Mouse (Mus musculus) fibroblast of lung, adult 2 months (primary cell): Measurements from ENCODE around the gene Gm27021.

Source experiments
- DNase-seq: peaks from one replicate; pipeline ENCODE4 v3.0.0-alpha.2; 2011; ENCODE audit warnings: low read depth

The Gm27021 gene

DNA sequence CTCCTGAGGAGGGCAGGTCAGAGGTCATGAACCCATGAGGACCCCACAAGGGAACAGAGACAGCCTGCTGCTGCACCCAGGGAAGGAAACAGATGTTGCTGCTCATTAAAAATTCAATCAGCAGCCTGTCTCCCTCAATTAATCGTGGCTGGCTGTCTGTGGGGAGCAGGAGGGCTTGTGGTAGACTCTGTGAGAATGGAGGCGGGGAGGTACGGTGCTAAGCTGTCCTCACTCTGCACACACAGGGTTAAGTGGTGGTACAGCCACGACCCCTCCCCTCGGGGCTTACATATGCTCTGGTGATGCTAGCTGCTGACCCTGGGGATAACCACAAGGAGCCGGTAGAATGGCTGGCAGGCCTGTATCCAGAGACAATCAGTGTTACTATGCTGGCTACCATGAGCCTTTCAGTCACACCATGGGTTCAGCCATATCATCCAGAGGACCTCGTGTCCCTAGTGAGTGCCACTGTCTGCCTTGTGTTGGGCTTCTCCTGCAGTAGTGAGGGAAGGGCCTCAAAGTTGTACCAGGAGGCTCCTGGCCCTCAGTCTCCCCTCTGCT is 102.6 kb downstream of the Gm27021 start:
- no peak for DNase-seq

- DNase-seq, result peak; percentile 93
Measured at GRCm38 (mm10) chr8:120563851-120564837, 103.7 kb downstream of the Gm27021 start.

DNA sequence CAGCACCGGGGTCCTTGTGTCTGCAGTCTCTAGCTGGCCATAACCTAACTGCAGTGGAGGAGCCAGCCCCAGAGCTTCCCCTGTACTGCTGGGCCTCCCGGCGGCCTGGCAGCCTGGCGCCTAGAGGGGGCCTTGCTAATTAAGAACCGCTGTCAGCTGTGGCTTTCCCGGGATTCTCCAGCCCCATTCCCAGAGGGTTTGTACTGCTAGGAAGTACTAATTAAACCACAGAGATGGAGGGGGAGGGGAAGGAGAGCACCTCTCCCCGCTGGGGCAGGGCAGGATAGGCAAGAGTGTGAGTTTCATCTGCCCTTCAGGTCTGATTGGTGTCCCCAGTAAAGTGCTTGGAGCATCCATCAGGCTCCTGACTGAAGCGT is 104.5 kb downstream of the Gm27021 start:
- no peak for DNase-seq

GRCm38 (mm10) chr8:120562680-120563347 is 105.1 kb downstream of the Gm27021 start:
- no peak for DNase-seq

DNA sequence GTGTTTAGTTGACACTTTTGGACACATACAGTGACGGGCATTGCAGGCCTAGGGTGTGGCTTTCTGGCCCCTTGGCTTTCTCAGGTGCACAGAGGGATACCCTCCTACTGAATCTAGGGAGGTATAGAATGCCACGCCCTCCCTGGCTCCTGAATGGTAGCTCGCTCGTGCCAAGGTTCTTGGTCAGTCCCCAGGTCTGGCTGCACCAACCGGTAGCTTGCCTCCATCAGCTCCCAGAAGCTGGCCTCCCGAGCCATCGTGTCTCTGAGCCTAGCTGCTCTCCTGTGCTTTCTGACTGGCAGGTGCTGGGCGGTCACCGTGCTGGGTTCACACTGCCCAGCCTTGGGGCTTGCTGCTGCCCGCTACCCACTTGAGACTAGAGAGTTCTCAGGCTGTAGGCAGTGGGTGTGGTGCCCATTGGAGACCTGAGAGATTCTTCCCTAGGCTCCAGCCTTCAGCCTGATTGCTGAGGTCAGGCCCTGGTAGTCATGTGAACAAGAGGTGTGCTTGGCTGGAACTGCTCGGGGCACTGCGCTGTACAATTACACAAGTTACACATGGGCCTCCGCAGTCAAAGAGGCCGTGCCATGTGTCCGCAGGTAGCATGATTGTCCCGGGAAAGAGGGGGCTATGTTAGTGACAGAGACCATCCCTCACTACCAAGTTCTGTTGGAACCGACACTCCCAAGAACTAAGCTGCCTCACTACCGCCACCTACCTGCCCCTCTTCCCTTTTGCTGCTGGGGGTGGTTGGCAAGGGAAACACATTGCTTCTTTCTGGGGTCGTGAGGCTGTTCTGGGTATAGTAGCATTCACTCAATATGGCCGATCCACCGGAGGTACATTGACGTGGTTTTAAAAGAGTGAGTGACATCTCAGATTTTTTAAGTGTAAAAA is 106.1 kb downstream of the Gm27021 start:
- DNase-seq, result no peak

- no peak for DNase-seq
Measured at GRCm38 (mm10) chr8:120560535-120560934, 107.3 kb downstream of the Gm27021 start.

GRCm38 (mm10) chr8:120559654-120560053 is 108.2 kb downstream of the Gm27021 start:
- DNase-seq, result no peak
